Mouse (Mus musculus) frontal cortex, postnatal 25 days (tissue): ENCODE measurements around the gene Vash2.

Source experiments
- DNase-seq, 2 experiments: peaks; one replicate each; pipeline ENCODE4 v3.0.0; 2022; ENCODE audit warnings: low spot score in 2 of 2

The Vash2 gene

GRCm38 (mm10) chr1:190976887-190977573, 2.1 kb downstream of the Vash2 start:
- DNase-seq: no peak

- no peak for DNase-seq
Measured at GRCm38 (mm10) chr1:190974833-190975232, 4.3 kb downstream of the Vash2 start.

GRCm38 (mm10) chr1:190974191-190974590, 4.9 kb downstream of the Vash2 start:
- no peak for DNase-seq

GRCm38 (mm10) chr1:190972612-190973192, 6.4 kb downstream of the Vash2 start:
- no peak for DNase-seq

GRCm38 (mm10) chr1:190971708-190972610, 7.1 kb downstream of the Vash2 start:
- no peak for DNase-seq

GRCm38 (mm10) chr1:190968010-190968409, 11.1 kb downstream of the Vash2 start:
- no peak for DNase-seq

GRCm38 (mm10) chr1:190964992-190965780, 13.9 kb downstream of the Vash2 start:
- DNase-seq: no peak

- no peak for DNase-seq
Measured at GRCm38 (mm10) chr1:190962760-190963159, 16.3 kb downstream of the Vash2 start.

- no peak for DNase-seq
Measured at GRCm38 (mm10) chr1:190958821-190959220, 20.3 kb downstream of the Vash2 start.

- DNase-seq: no peak
Measured at GRCm38 (mm10) chr1:190953009-190953408, 26.1 kb downstream of the Vash2 start.

- no peak for DNase-seq
Measured at GRCm38 (mm10) chr1:190951014-190951413, 28.1 kb downstream of the Vash2 start.

- no peak for DNase-seq
Measured at GRCm38 (mm10) chr1:190948846-190949245, 30.2 kb downstream of the Vash2 start.

- no peak for DNase-seq
Measured at GRCm38 (mm10) chr1:190948439-190948838, 30.7 kb downstream of the Vash2 start.

GRCm38 (mm10) chr1:190947986-190948385, 31.1 kb downstream of the Vash2 start:
- no peak for DNase-seq

- DNase-seq: peak; percentile 57 to 71
Measured at GRCm38 (mm10) chr1:190944109-190944760, 34.9 kb downstream of the Vash2 start.

- DNase-seq: no peak
Measured at GRCm38 (mm10) chr1:190939803-190940202, 39.3 kb downstream of the Vash2 start.

GRCm38 (mm10) chr1:190930181-190930580, 48.9 kb downstream of the Vash2 start:
- no peak for DNase-seq

- peak in 1 of 2 experiments; percentile 35 for DNase-seq
Measured at GRCm38 (mm10) chr1:190929010-190929695, 49.9 kb downstream of the Vash2 start.

GRCm38 (mm10) chr1:190928370-190929009, 50.6 kb downstream of the Vash2 start:
- peak; percentile 94 to 95 for DNase-seq

- DNase-seq: no peak
Measured at GRCm38 (mm10) chr1:190927751-190928369, 51.2 kb downstream of the Vash2 start.
